In the genomic region with DNA sequence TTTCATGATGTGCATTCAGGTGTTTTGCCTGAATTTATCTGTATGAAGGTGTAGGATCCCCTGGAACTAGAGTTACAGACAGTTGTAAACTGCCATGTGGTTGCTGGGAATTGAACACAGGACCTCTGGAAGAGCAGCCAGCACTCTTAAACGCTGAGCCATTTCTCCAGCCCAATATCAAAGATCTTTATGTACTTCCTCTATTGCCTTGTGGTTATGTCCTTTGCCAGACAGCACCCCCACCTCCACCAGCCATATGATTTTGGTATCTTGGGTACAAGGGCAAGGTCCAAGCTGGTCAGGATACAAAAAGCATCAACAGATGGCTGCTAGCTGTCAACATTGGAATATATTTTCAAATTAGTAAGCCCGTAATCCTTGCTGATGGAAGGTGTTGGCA, we compare ENCODE assay signal across 18 mouse cellular contexts.
"Had no signal": no experiment of that assay in that cellular context is flagged by ENCODE, and none has a peak within 500 bp of the region (broad histone marks: within the 10 kb centered on the region; RNA-seq: fewer than 3 reads in every experiment).

No protein-coding gene starts in this region.

- H3K9me3 ChIP-seq: midbrain, embryonic 10.5 days; midbrain, embryonic 12.5 days; neural tube, embryonic 12.5 days had no signal

- H3K36me3 ChIP-seq: midbrain, embryonic 10.5 days; midbrain, embryonic 12.5 days; neural tube, embryonic 12.5 days had no signal

- DNase-seq: lung, adult 18-20 months; lung, embryonic 14.5 days; lung, postnatal 10 days; lung, postnatal 36 days; midbrain, embryonic 14.5 days; retina, postnatal 1 day; right cerebral cortex, adult 18-20 months; right cerebral cortex, postnatal 25 days; right cerebral cortex, postnatal 4 days; spleen, adult 18-20 months; thymus, adult 18-20 months; thymus, postnatal 14 days; thymus, postnatal 36 days had no signal

- ATAC-seq: midbrain, embryonic 16.5 days had no signal

- H3K4me1 ChIP-seq: midbrain, embryonic 10.5 days; midbrain, embryonic 12.5 days; neural tube, embryonic 12.5 days had no signal

- H3K4me3 ChIP-seq: midbrain, embryonic 10.5 days; midbrain, embryonic 12.5 days; neural tube, embryonic 12.5 days had no signal

- H3K4me2 ChIP-seq: lung, embryonic 14.5 days; midbrain, embryonic 12.5 days; neural tube, embryonic 12.5 days had no signal

- H3K27ac ChIP-seq: macrophage; midbrain, embryonic 10.5 days; midbrain, embryonic 12.5 days; neural tube, embryonic 12.5 days had no signal

- H3K9ac ChIP-seq: lung, embryonic 14.5 days; midbrain, embryonic 12.5 days; neural tube, embryonic 12.5 days had no signal
